Mouse (Mus musculus): ENCODE measurements around the gene Pald1. TPM values are rescaled to one million over a fixed set of nuclear protein-coding genes. Genes with fewer than 3 reads are reported as not detected.
A peak's percentile ranks its signal among the peaks of the same experiment; 100 is the strongest.

Gene Pald1
- total RNA-seq, 2 experiments from 2014 or later, result 17.6 to 18.8 TPM

- intact Hi-C loops (cut with DNase I), result no loop called here
Measured at GRCm38 (mm10) chr10:61410193-61410592, 26.9 kb upstream of the Pald1 start.

GRCm38 (mm10) chr10:61409776-61410175, 26.4 kb upstream of the Pald1 start:
- no peak for DNase-seq (ENCODE audit: extremely low spot score in 1 of 2, low spot score in 2 of 2)
- intact Hi-C loops (cut with DNase I), result loop anchor here (5.0 kb wide), 1 partner anchor 207 kb away; no protein-coding TSS in a partner anchor

More at GRCm38 (mm10) chr10:61410193-61410592, 26.9 kb upstream of the Pald1 start:
- no peak for DNase-seq (ENCODE audit: extremely low spot score in 1 of 2, low spot score in 2 of 2)

DNA sequence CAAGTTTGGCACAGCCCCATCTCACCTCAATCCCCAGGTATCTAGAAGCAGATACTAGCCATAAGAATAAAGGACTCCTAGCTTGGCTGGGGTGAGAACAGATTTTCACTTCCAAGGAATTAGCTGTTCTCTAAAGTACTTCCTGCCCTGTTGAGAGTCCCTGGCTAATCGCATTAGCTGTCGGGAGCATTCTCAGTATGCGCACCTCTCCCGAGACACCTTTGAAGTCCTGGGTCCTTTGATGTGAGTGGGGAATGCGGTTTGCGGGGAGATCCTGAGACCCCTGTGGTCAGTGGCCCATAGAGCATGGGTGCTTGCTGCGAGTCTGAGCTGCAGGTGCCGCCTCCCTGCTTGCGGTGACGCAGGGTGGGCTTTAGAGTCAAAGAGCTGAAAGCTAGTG, 22.6 kb upstream of the Pald1 start:
- DNase-seq (ENCODE audit: extremely low spot score in 1 of 2, low spot score in 2 of 2), result no peak
- intact Hi-C loops (cut with DNase I), result loop anchor here (5.0 kb wide), 1 partner anchor 204 kb away; no protein-coding TSS in a partner anchor

DNA sequence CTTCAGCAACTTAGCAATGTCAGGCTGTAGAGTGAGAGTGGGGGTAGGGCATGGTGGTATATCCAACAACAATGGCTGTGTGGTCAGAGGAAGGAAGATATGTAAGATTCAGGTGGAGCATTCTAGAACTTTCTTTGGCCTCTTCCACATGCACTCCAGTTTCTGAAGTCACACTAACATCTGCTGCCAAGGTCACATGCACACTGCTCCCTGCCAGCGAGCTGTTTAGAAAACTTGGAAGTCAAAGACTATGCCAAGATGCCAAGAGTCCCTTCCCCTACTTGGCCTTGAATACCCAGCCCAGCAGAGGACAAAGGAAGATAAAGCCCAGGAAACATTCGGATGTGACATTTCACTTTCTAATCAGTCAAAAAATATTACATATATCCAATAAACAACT, 19.6 kb upstream of the Pald1 start:
- DNase-seq (ENCODE audit: extremely low spot score in 1 of 2, low spot score in 2 of 2), result no peak
- intact Hi-C loops (cut with DNase I), result no loop called here

DNA sequence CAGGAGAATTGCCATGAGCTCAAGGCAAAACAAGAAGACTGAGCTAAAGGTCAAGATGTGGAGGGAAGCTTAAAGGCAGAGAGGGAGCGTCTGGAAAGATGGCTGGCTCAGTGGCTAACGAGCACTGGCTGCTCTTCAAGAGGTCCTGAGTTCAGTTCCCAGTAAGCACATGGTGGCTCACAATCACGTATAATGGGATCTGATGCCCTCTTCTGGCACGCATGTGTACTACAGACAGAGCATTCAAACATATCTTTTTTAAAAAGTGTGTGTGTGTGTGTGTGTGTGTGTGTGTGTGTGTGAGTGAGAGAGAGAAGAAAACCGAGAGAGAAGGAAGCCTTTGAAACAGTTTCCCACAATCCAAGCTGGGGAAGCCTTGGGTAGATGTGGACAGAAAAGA, 19.1 kb upstream of the Pald1 start:
- DNase-seq (ENCODE audit: extremely low spot score in 1 of 2, low spot score in 2 of 2), result no peak
- intact Hi-C loops (cut with DNase I), result no loop called here

DNA sequence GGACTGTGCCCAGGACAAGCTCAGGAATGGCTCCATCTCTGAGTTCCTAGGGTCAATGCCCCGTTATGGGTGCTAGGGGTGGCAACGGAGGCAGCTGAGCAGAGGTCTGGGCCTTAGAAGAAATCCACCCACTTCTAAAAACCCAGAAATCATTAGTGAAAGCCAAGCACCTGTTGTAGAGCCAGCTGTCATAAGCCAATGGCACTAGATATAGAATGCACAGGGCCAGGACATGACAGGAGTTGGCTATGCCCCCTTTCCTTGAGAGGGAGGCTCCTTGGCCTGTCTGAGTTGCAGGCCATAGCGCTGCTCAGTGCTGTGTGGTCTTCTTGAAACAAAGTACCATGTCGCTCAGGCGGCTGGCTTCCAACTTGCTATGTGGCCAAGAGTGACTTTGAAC, 17.1 kb upstream of the Pald1 start:
- intact Hi-C loops (cut with DNase I), result no loop called here
- DNase-seq (ENCODE audit: extremely low spot score in 1 of 2, low spot score in 2 of 2), result no peak

DNA sequence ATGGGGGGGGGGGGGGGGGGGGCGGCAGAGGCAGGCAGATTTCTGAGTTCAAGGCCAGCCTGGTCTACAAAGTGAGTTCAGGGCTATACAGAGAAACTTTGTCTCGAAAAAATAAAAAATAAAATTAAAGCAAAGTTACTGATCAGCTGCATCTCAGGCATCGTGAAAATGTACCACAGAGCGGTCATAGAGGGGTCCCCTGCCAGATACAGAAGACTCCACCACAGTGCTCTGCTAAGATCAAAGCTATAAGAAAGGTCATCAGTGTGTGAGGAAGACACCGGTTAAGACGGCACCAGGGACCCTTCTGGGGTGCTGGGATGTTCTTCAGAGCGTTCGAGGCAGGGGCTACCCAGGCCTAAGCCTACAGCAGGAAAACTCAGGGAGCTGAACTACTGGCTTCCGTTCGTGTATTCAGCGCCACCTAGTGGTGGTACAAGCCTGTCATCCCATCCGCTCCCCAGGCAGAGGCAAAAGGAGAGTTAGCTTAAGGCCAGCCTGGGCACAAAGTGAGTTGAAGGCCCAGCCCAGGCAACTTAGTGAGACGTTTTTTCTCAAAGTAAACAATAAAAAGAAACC, 15.9 kb upstream of the Pald1 start:
- DNase-seq (ENCODE audit: extremely low spot score in 1 of 2, low spot score in 2 of 2), result peak; percentile 56 to 78
- intact Hi-C loops (cut with DNase I), result loop anchor here (2.0 kb wide), 1 partner anchor 58 kb away; no protein-coding TSS in a partner anchor

GRCm38 (mm10) chr10:61398125-61398524, 14.8 kb upstream of the Pald1 start:
- intact Hi-C loops (cut with DNase I), result loop anchor here (2.0 kb wide), 1 partner anchor 57 kb away; no protein-coding TSS in a partner anchor
- DNase-seq (ENCODE audit: extremely low spot score in 1 of 2, low spot score in 2 of 2), result no peak

DNA sequence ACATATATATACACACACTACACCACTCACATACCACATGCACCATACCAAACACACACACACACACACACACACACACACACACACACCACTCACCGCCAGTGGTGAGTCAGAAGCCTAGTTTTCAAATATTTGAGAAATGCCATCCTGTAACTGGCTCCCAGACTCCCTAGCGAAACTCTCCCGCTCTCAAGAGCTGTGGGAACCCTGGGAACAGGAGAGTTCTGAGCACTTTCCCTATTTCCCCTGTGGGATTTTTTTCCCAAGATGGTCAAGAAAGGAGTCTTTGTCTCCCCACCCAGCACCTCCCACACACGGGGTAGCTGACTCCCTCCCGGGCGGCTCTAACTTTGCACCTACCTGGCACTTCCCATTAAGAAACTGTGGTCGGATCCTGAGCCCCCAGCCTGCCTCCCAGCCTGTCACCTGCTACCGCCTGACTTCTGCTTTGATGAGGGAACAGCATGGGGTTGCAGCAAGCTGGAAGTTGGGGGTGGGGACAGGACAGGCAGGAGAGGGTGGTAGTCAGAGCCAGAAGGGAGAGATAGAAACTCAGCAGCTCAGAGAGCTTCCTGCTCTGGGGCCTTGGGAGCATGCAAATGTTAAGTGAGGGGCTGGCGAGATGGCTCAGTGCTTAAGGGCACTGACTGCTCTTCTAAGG, 11.3 kb upstream of the Pald1 start:
- DNase-seq (ENCODE audit: extremely low spot score in 1 of 2, low spot score in 2 of 2), result no peak
- intact Hi-C loops (cut with DNase I), result no loop called here

GRCm38 (mm10) chr10:61392584-61392983, 9.3 kb upstream of the Pald1 start:
- intact Hi-C loops (cut with DNase I), result no loop called here
- DNase-seq (ENCODE audit: extremely low spot score in 1 of 2, low spot score in 2 of 2), result no peak

DNA sequence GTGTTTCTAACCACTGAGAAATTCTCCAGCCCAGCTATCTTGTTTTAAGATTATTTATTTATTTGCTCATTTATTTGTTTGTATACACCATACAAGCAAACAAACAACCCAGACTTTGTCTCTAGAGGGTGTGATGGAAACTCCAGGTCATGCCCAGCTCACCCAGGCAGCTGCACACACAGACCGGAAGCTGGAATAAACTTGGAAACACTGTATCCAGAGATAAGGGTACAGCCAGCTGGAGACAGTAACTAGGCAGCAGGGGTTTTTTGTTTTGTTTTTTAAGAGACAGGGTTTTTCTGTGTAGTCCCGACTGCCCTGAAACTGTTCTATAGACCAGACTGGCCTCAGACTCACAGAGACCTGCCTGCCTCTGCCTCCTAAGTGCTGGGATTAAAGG, 6.8 kb upstream of the Pald1 start:
- no peak for DNase-seq (ENCODE audit: extremely low spot score in 1 of 2, low spot score in 2 of 2)
- intact Hi-C loops (cut with DNase I), result no loop called here

GRCm38 (mm10) chr10:61389020-61389419, 5.7 kb upstream of the Pald1 start:
- no peak for DNase-seq (ENCODE audit: extremely low spot score in 1 of 2, low spot score in 2 of 2)
- intact Hi-C loops (cut with DNase I), result no loop called here

DNA sequence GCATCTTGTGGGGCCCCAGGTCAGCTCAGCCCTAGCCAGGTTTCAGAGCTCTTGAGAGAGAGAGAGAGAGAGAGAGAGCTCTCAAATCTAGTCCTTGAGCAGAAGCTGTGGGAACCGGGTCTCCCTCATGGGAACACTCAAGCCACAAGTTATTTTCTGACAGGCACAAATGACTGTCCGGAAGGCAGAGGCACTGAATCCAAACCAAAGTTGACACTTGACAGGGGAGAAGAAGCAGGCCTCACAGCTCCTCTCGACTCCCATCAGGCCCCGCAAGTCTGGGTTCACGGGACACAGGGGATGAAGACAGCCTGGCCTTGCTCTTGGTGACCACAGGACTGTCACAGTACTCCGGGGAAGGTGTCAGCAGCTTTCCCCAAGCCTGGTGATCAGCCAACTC, 3.0 kb upstream of the Pald1 start:
- DNase-seq (ENCODE audit: extremely low spot score in 1 of 2, low spot score in 2 of 2), result peak in 1 of 2 experiments; percentile 16
- intact Hi-C loops (cut with DNase I), result no loop called here

GRCm38 (mm10) chr10:61385174-61385573, 1.8 kb upstream of the Pald1 start:
- peak in 1 of 2 experiments; percentile 7 for DNase-seq (ENCODE audit: extremely low spot score in 1 of 2, low spot score in 2 of 2)
- intact Hi-C loops (cut with DNase I), result no loop called here

DNA sequence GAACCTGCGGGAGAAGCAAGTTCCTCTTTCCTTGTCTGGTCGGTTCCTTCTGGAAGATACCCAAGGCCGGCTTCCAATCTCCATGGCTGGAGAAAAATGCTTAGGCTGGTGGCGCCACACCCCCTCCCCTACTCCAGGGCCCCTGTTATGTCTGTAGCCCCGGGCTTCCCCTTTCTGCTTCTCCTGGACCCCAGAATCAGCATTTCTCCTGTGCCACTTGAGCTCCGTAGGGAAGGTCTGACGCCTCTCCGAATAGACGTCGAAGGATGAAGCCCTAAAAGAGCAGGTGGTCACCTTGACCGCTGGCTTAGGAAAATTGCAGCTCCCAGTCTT, 351 bp upstream of the Pald1 start:
- DNase-seq (ENCODE audit: extremely low spot score in 1 of 2, low spot score in 2 of 2), result peak in 1 of 2 experiments; percentile 36
- intact Hi-C loops (cut with DNase I), result no loop called here

DNA sequence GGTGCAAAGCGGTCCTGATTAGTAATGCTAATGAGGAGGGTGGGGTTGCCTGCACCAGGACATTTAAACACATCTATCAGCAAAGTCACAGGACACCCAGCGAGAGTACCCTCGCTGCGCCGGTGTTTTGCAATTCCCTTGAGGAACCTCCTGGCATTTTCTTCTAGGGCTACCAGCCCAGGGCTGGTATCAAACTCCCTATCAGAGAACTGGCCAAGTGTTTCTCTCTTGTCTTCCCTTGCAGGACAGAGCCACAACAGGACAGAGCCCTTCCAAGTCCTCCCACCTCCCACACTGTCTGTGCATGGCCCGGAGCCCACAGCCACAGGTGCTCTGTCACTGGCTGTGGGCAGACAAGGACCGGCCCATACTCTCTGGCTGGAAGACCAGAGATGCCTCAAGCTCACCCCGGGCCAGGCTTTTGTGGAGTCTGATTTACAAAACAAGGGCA, 1.0 kb downstream of the Pald1 start:
- no peak for DNase-seq (ENCODE audit: extremely low spot score in 1 of 2, low spot score in 2 of 2)
- intact Hi-C loops (cut with DNase I), result no loop called here

DNA sequence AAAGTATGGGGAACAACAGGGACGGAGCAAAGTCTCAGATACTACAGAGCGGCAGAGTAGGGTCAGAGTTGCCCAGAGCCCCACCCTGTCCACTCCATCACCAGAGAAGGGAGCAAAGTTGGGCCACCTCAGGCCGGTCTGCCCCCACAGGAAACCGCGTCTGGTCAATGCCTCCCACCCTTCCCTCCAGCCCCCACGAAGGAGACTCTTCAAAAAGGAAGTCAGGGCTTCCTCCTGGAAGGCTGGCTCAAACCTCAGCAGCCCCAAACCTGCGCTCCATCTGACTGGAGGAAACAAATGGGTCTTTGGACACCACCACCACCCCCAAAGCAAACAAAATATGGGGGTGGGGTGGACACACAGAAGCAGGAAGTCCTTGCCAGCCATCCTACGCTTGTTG, 1.5 kb downstream of the Pald1 start:
- intact Hi-C loops (cut with DNase I), result no loop called here
- peak in 1 of 2 experiments; percentile 57 for DNase-seq (ENCODE audit: extremely low spot score in 1 of 2, low spot score in 2 of 2)

DNA sequence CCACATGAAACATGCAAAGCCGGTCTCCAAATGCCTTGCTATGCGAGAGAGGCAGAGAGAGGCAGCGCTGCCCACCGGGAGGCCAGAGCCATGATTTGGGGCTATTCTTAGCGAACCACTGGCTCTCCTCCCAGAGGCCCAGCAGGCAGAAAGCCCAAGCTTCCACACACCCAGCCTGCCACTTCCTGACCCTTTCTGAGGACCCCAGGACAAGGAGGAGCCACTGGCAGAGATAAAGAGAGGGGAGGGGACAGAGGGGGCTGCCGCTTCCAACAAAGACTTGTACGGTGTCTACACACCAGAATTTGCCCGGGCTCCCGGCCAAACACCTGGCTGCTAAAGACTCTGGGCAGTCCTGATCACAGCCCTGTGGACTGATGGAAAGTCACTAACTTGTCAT, 3.1 kb downstream of the Pald1 start:
- peak in 1 of 2 experiments; percentile 81 for DNase-seq (ENCODE audit: extremely low spot score in 1 of 2, low spot score in 2 of 2)
- intact Hi-C loops (cut with DNase I), result no loop called here

DNA sequence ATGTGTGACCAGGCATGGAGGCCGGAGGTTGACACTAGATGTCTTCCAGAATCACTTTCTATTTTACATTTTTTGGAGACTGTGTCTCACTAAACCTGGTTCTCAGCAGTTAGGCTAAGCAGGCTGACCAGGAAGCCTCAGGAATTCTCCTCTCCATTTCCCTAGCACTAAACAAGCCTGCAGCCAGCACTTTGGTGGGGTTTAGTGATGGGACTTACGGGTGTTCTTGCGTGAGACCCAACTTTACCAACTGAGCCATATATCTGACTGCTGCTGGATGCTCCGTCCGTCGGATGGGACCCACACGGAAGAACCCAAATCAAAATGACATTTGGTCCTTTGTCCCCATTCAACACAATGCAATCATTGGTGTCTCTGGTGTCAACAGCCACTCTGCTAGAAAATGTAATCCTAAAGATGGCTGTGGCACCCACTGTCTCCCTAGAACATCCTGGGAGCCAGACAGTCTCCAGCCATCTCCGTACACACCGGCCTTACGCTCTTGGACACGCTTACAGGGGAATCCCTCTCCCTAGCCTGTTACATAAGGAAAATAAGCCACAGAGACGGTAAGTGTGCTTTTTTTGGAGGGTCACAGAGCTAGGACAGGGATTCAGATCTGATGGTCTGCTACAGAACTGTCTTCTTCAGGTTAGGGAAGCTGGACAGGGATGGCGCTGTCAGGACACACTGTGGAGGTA, 3.8 kb downstream of the Pald1 start:
- no peak for DNase-seq (ENCODE audit: extremely low spot score in 1 of 2, low spot score in 2 of 2)
- intact Hi-C loops (cut with DNase I), result no loop called here

- no peak for DNase-seq (ENCODE audit: extremely low spot score in 1 of 2, low spot score in 2 of 2)
- intact Hi-C loops (cut with DNase I), result no loop called here
Measured at GRCm38 (mm10) chr10:61378698-61379097, 4.6 kb downstream of the Pald1 start.

All from left cerebral cortex, postnatal 10 days (tissue).